In the genomic region with DNA sequence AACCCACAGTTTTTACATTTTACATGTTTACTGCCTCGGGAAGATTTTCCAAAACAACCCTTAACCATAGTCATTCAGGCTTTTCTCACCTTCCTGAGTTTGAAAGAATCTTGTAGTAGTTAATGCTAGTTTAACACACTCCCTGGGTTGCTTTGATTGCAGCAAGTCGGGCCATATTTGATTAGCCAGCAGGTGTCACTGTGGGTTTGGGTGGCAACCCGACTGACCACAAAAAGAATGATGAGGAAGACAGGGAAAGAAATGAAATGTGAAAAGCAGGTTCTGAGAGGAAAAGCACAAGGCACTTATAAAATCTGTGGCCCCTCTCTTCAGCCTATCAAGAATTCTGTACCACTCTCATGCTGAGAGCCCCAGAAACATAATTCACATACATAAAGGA, we compare ENCODE assay signal across 9 mouse cellular contexts.
A peak's percentile ranks its signal among the peaks of the same experiment; 100 is the strongest.
DNase-seq lines count a peak whose midpoint lies in the region; TF ChIP-seq lines count a peak whose summit lies in the region.
"Had no signal": no experiment of that assay in that cellular context is flagged by ENCODE, and none has a peak within 500 bp of the region (broad histone marks: within the 10 kb centered on the region; RNA-seq: fewer than 3 reads in every experiment).

No protein-coding gene starts in this region.

- TF ChIP-seq POLR2A in lung, adult 2 months (IDR thresholded peaks at IDR 0.05; ENCODE audit: borderline replicate concordance, extremely low read depth, low read depth, low read length), result no peak
- TF ChIP-seq POLR2A in thymus, adult 2 months (IDR thresholded peaks at IDR 0.05; ENCODE audit: control insufficient read depth, extremely low read depth, insufficient read depth, low read length, poor library complexity), result no peak

- no peaks in the 10 kb centered on the region; the same call in 1 of the 2 replicates for H3K4me1 ChIP-seq in lung, adult 2 months (ENCODE audit: control insufficient read depth, insufficient read depth, low read length)
- H3K4me1 ChIP-seq in thymus, adult 2 months (replicated peaks; ENCODE audit: control insufficient read depth, insufficient read depth, low read length), result no peaks in the 10 kb centered on the region

- peak; percentile 76 for TF ChIP-seq CTCF in lung, adult 2 months (IDR thresholded peaks at IDR 0.05; ENCODE audit: insufficient read depth, low read length)
- no peak for TF ChIP-seq CTCF in thymus, adult 2 months (IDR thresholded peaks at IDR 0.05; ENCODE audit: borderline replicate concordance, control insufficient read depth, extremely low read depth, insufficient read depth, low read length, poor library complexity)

- peak; percentile 31 for DNase-seq in thymus, postnatal 4 days
- DNase-seq in thymus, postnatal 10 days (ENCODE audit: low spot score in 2 of 2), result no peak
- DNase-seq in c-Kit-positive CD71-negative TER-119-negative erythroid progenitor cells, embryonic 14.5 days (ENCODE audit: low read depth), result peak; percentile 26
- peak; percentile 41 to 64 for DNase-seq in frontal cortex, postnatal 14 days (ENCODE audit: low spot score in 2 of 2)
- peak; percentile 84 for DNase-seq in kidney, postnatal 14 days
- peak; percentile 59 for DNase-seq in lung, adult 2 months
- peak; percentile 61 for DNase-seq in right cerebral cortex, postnatal 4 days
- no peak for DNase-seq in thymus, adult 2 months

- no peaks in the 10 kb centered on the region for H3K27me3 ChIP-seq in thymus, adult 2 months (ENCODE audit: control insufficient read depth, insufficient read depth, low read length)
- H3K27me3 ChIP-seq: neural tube, embryonic 12.5 days had no signal

- WGBS in lung, adult 2 months, result 5% methylated on average over 3 of the region's 3 CpGs
- 5% methylated on average over 3 of the region's 3 CpGs for WGBS in thymus, adult 2 months

- no peak overlapping the region for H3K4me3 ChIP-seq in lung, adult 2 months (replicated peaks; ENCODE audit: extremely low read depth, low read depth, low read length)
- H3K4me3 ChIP-seq in thymus, adult 2 months (ENCODE audit: control insufficient read depth, insufficient read depth, low read length), result no peak overlapping the region
- H3K4me3 ChIP-seq: neural tube, embryonic 12.5 days had no signal

- no peak overlapping the region for H3K27ac ChIP-seq in thymus, adult 2 months (ENCODE audit: control insufficient read depth, insufficient read depth, low read length)
- H3K27ac ChIP-seq: neural tube, embryonic 12.5 days had no signal

- H3K36me3 ChIP-seq in thymus, adult 2 months (ENCODE audit: control insufficient read depth, insufficient read depth, low read length), result no peaks in the 10 kb centered on the region
- H3K36me3 ChIP-seq: neural tube, embryonic 12.5 days had no signal

Comparison
In these comparisons a context has a peak if more than half of its experiments do, and no peak if none do; other contexts are left out.
1. DNase-seq: peak in thymus, postnatal 4 days (single experiment), c-Kit-positive CD71-negative TER-119-negative erythroid progenitor cells, embryonic 14.5 days (single experiment), frontal cortex, postnatal 14 days (2 of 2), kidney, postnatal 14 days (single experiment), lung, adult 2 months (single experiment) and right cerebral cortex, postnatal 4 days (single experiment); none in thymus, postnatal 10 days (0 of 2) and thymus, adult 2 months (single experiment).